Mouse (Mus musculus) thymus, adult 2 months (tissue): ENCODE results near the gene Anapc2.

Experiments
- CTCF ChIP-seq: fragments of 200-500 bp; IDR thresholded peaks from 2 replicates; pipeline ENCODE4 v1.5.1; 2012; ENCODE audit warnings: mild to moderate bottlenecking, control low read depth, low read length, moderate library complexity, borderline replicate concordance; ENCODE audit not compliant: control insufficient read depth, poor library complexity, insufficient read depth; ENCODE audit errors: extremely low read depth
- POLR2A ChIP-seq: fragments of 200-500 bp; IDR thresholded peaks from 2 replicates; pipeline ENCODE4 v1.6.1; 2012; ENCODE audit warnings: mild to moderate bottlenecking, low read length, control low read depth, moderate library complexity; ENCODE audit not compliant: control insufficient read depth, poor library complexity, insufficient read depth; ENCODE audit errors: extremely low read depth

GRCm38 (mm10) chr2:25288734-25289345 is 16.6 kb downstream of the Anapc2 start:
- TF ChIP-seq CTCF, result no peak
- TF ChIP-seq POLR2A, result no peak
